Mouse (Mus musculus): ENCODE data around the gene Aicda. TPM values are rescaled to one million over a fixed set of nuclear protein-coding genes. Genes with fewer than 3 reads are reported as not detected.

Aicda gene
- polyA plus RNA-seq, 1 experiment, result not detected

- Histone ChIP-seq H3K4me1 (ENCODE audit: control insufficient read depth, insufficient read depth, low read length) (peaks cover 1% of the 10 kb centered on the region), H3K4me3 (replicated peaks; ENCODE audit: control insufficient read depth, low read depth, low read length) (peak overlapping the region; percentile 45), H3K27ac (ENCODE audit: control insufficient read depth, insufficient read depth, low read depth, low read length, poor library complexity) (peak overlapping the region; percentile 70; the same call in 1 of the 2 replicates)
- 70% methylated on average over 9 of the region's 9 CpGs for WGBS
- no peak for TF ChIP-seq CTCF (IDR thresholded peaks at IDR 0.05; ENCODE audit: control insufficient read depth, insufficient read depth, low read length)
- TF ChIP-seq POLR2A (IDR thresholded peaks at IDR 0.05; ENCODE audit: borderline replicate concordance, control insufficient read depth, low read depth, low read length), result no peak
These were observed 45.6 kb downstream of the Aicda start for GRCm38 (mm10) chr6:122599054-122599737.

GRCm38 (mm10) chr6:122600066-122600646 is 46.6 kb downstream of the Aicda start:
- Histone ChIP-seq H3K4me3 (replicated peaks; ENCODE audit: control insufficient read depth, low read depth, low read length) (no peak overlapping the region), H3K27ac (ENCODE audit: control insufficient read depth, insufficient read depth, low read depth, low read length, poor library complexity) (peak overlapping the region; percentile 46; the same call in 1 of the 2 replicates), H3K4me1 (ENCODE audit: control insufficient read depth, insufficient read depth, low read length) (peaks cover 2% of the 10 kb centered on the region)
- TF ChIP-seq POLR2A (IDR thresholded peaks at IDR 0.05; ENCODE audit: borderline replicate concordance, control insufficient read depth, low read depth, low read length) (no peak), CTCF (IDR thresholded peaks at IDR 0.05; ENCODE audit: control insufficient read depth, insufficient read depth, low read length) (no peak)
- WGBS, result 73% methylated on average over 7 of the region's 7 CpGs

- no peak overlapping the region for H3K4me3 ChIP-seq (replicated peaks; ENCODE audit: control insufficient read depth, low read depth, low read length)
- H3K4me1 ChIP-seq (ENCODE audit: control insufficient read depth, insufficient read depth, low read length), result peaks cover 2% of the 10 kb centered on the region
- TF ChIP-seq CTCF (IDR thresholded peaks at IDR 0.05; ENCODE audit: control insufficient read depth, insufficient read depth, low read length) (no peak), POLR2A (IDR thresholded peaks at IDR 0.05; ENCODE audit: borderline replicate concordance, control insufficient read depth, low read depth, low read length) (no peak)
- H3K27ac ChIP-seq (ENCODE audit: control insufficient read depth, insufficient read depth, low read depth, low read length, poor library complexity), result peak overlapping the region; percentile 49; the same call in 1 of the 2 replicates
- WGBS, result 68% methylated on average over 4 of the region's 4 CpGs
These were observed 47.4 kb downstream of the Aicda start for GRCm38 (mm10) chr6:122601031-122601430.

GRCm38 (mm10) chr6:122601615-122602014 is 48.0 kb downstream of the Aicda start:
- Histone ChIP-seq H3K4me1 (ENCODE audit: control insufficient read depth, insufficient read depth, low read length) (peaks cover 2% of the 10 kb centered on the region), H3K4me3 (replicated peaks; ENCODE audit: control insufficient read depth, low read depth, low read length) (peak overlapping the region; percentile 62), H3K27ac (ENCODE audit: control insufficient read depth, insufficient read depth, low read depth, low read length, poor library complexity) (no peak overlapping the region)
- no peak for TF ChIP-seq POLR2A (IDR thresholded peaks at IDR 0.05; ENCODE audit: borderline replicate concordance, control insufficient read depth, low read depth, low read length)
- no peak for TF ChIP-seq CTCF (IDR thresholded peaks at IDR 0.05; ENCODE audit: control insufficient read depth, insufficient read depth, low read length)
- 32% methylated on average over 3 of the region's 3 CpGs for WGBS

GRCm38 (mm10) chr6:122602242-122602991 is 48.8 kb downstream of the Aicda start, which contains the start of gene Apobec1:
Apobec1 (minus strand) TSS chr6:122602444.
- Histone ChIP-seq H3K27ac (ENCODE audit: control insufficient read depth, insufficient read depth, low read depth, low read length, poor library complexity) (peak within 1 kb of the TSS; percentile 94), H3K4me1 (ENCODE audit: control insufficient read depth, insufficient read depth, low read length) (peaks cover 2% of the 10 kb centered on the region), H3K4me3 (replicated peaks; ENCODE audit: control insufficient read depth, low read depth, low read length) (peak within 1 kb of the TSS; percentile 62)
- under 1% methylated on average over 22 of the region's 22 CpGs for WGBS
- TF ChIP-seq CTCF (IDR thresholded peaks at IDR 0.05; ENCODE audit: control insufficient read depth, insufficient read depth, low read length), result no peak
- peak; percentile 79 for TF ChIP-seq POLR2A (IDR thresholded peaks at IDR 0.05; ENCODE audit: borderline replicate concordance, control insufficient read depth, low read depth, low read length)

- WGBS, result 3% methylated on average over 1 of the region's 1 CpGs
- Histone ChIP-seq H3K27ac (ENCODE audit: control insufficient read depth, insufficient read depth, low read depth, low read length, poor library complexity) (no peak overlapping the region), H3K4me3 (replicated peaks; ENCODE audit: control insufficient read depth, low read depth, low read length) (no peak overlapping the region), H3K4me1 (ENCODE audit: control insufficient read depth, insufficient read depth, low read length) (peaks cover 2% of the 10 kb centered on the region)
- no peak for TF ChIP-seq POLR2A (IDR thresholded peaks at IDR 0.05; ENCODE audit: borderline replicate concordance, control insufficient read depth, low read depth, low read length)
- no peak for TF ChIP-seq CTCF (IDR thresholded peaks at IDR 0.05; ENCODE audit: control insufficient read depth, insufficient read depth, low read length)
These were observed 49.4 kb downstream of the Aicda start for GRCm38 (mm10) chr6:122602992-122603322.

- Histone ChIP-seq H3K27ac (ENCODE audit: control insufficient read depth, insufficient read depth, low read depth, low read length, poor library complexity) (peak overlapping the region; percentile 80; the same call in 1 of the 2 replicates), H3K4me3 (replicated peaks; ENCODE audit: control insufficient read depth, low read depth, low read length) (no peak overlapping the region), H3K4me1 (ENCODE audit: control insufficient read depth, insufficient read depth, low read length) (peaks cover 1% of the 10 kb centered on the region)
- no peak for TF ChIP-seq POLR2A (IDR thresholded peaks at IDR 0.05; ENCODE audit: borderline replicate concordance, control insufficient read depth, low read depth, low read length)
- no peak for TF ChIP-seq CTCF (IDR thresholded peaks at IDR 0.05; ENCODE audit: control insufficient read depth, insufficient read depth, low read length)
These were observed 50.7 kb downstream of the Aicda start for GRCm38 (mm10) chr6:122604260-122604659.

GRCm38 (mm10) chr6:122605483-122605882 is 51.9 kb downstream of the Aicda start:
- 69% methylated on average over 8 of the region's 8 CpGs for WGBS
- Histone ChIP-seq H3K4me1 (ENCODE audit: control insufficient read depth, insufficient read depth, low read length) (peaks cover 1% of the 10 kb centered on the region; the same call in 1 of the 2 replicates), H3K4me3 (replicated peaks; ENCODE audit: control insufficient read depth, low read depth, low read length) (no peak overlapping the region), H3K27ac (ENCODE audit: control insufficient read depth, insufficient read depth, low read depth, low read length, poor library complexity) (no peak overlapping the region)
- TF ChIP-seq POLR2A (IDR thresholded peaks at IDR 0.05; ENCODE audit: borderline replicate concordance, control insufficient read depth, low read depth, low read length) (no peak), CTCF (IDR thresholded peaks at IDR 0.05; ENCODE audit: control insufficient read depth, insufficient read depth, low read length) (peak; percentile 83)
